Comparison of ENCODE assay signal across 25 mouse cellular contexts in genomic region chr9:103149074-103149799, GRCm38 (mm10). TPM values are rescaled to one million over a fixed set of nuclear protein-coding genes. Genes with fewer than 3 reads are reported as not detected.
DNase-seq lines count a peak whose midpoint lies in the region; ATAC-seq lines count a peak whose summit lies in the region.
"Had no signal": no experiment of that assay in that cellular context is flagged by ENCODE, and none has a peak within 500 bp of the region (broad histone marks: within the 10 kb centered on the region; RNA-seq: fewer than 3 reads in every experiment).

No protein-coding gene starts in this region.

- no peaks in the 10 kb centered on the region for H3K9me3 ChIP-seq in kidney, embryonic 15.5 days (replicated peaks)
- H3K9me3 ChIP-seq: embryonic facial prominence, embryonic 12.5 days; forebrain, embryonic 12.5 days; heart, embryonic 10.5 days; hindbrain, embryonic 13.5 days had no signal

- H3K4me1 ChIP-seq in kidney, embryonic 15.5 days = peaks cover 8% of the 10 kb centered on the region

- H3K27ac ChIP-seq in kidney, embryonic 15.5 days = no peak overlapping the region
- H3K27ac ChIP-seq: embryonic facial prominence, embryonic 12.5 days; forebrain, embryonic 12.5 days; gastrocnemius, adult 2 months; heart, embryonic 10.5 days had no signal

- peak; percentile 21; the same call in 1 of the 2 replicates for ATAC-seq in frontal cortex, adult (ENCODE audit: low TSS enrichment)
- peak; percentile 74 for ATAC-seq in common myeloid progenitor, adult 5-6 weeks (replicated peaks; ENCODE audit: low read depth, poor library complexity, severe bottlenecking)
- peak; percentile 82 for ATAC-seq in megakaryocyte, adult 5-6 weeks (ENCODE audit: poor library complexity, severe bottlenecking)
- no peak for ATAC-seq in kidney, embryonic 15.5 days (replicated peaks; ENCODE audit: low FRiP score)
- ATAC-seq: activated CD4-positive, CD25-positive, alpha-beta regulatory T cell, adult 4 months; forebrain, embryonic 16.5 days; intestine, embryonic 16.5 days; Patski had no signal

- WGBS in kidney, embryonic 15.5 days = 80% methylated on average over 12 of the region's 12 CpGs

- no peak for DNase-seq in frontal cortex, postnatal 36 days (ENCODE audit: low spot score in 2 of 2)
- peak; percentile 56 for DNase-seq in A20 (ENCODE audit: low read depth, low spot score)
- DNase-seq in layer of hippocampus, postnatal 14 days (ENCODE audit: low spot score in 2 of 2) = no peak
- no peak for DNase-seq in cerebellum, adult 11-12 months
- DNase-seq: adrenal gland, postnatal 14 days; cerebellum, adult 9-11 months; cerebellum, postnatal 36 days; gastrocnemius, adult 2 months; gastrocnemius, postnatal 36 days; heart, adult 18-20 months; heart, postnatal 10 days; heart, postnatal 4 days had no signal

- H3K27me3 ChIP-seq in kidney, embryonic 15.5 days = no peaks in the 10 kb centered on the region
- H3K27me3 ChIP-seq: CH12.LX; embryonic facial prominence, embryonic 12.5 days; forebrain, embryonic 12.5 days; hindbrain, embryonic 13.5 days; Patski had no signal

- H3K9ac ChIP-seq in kidney, embryonic 15.5 days = no peak overlapping the region
- H3K9ac ChIP-seq: embryonic facial prominence, embryonic 12.5 days; forebrain, embryonic 12.5 days; hindbrain, embryonic 13.5 days had no signal

- no peak overlapping the region for H3K4me2 ChIP-seq in kidney, embryonic 15.5 days
- H3K4me2 ChIP-seq: embryonic facial prominence, embryonic 12.5 days; forebrain, embryonic 12.5 days; hindbrain, embryonic 13.5 days had no signal

- H3K4me3 ChIP-seq in kidney, embryonic 15.5 days (replicated peaks) = no peak overlapping the region
- H3K4me3 ChIP-seq: embryonic facial prominence, embryonic 12.5 days; forebrain, embryonic 12.5 days; gastrocnemius, adult 2 months; heart, embryonic 10.5 days; hindbrain, embryonic 13.5 days had no signal

- no peaks in the 10 kb centered on the region for H3K36me3 ChIP-seq in kidney, embryonic 15.5 days
- H3K36me3 ChIP-seq: embryonic facial prominence, embryonic 12.5 days; heart, embryonic 10.5 days had no signal

RNA-seq across cellular contexts. Expression of gene Rab6b, which starts 37.6 kb away (rescaled TPM):
- total RNA-seq in common myeloid progenitor, adult 5-6 weeks (2017) = 0.82 and 2.1 TPM in 2 replicates
- total RNA-seq in megakaryocyte, adult 5-6 weeks (2015) = 0.84 and 1.2 TPM in 2 replicates
- total RNA-seq in megakaryocyte, adult 5-6 weeks (2017) = 0.15 and 0.41 TPM in 2 replicates
- 5.2 and 5.3 TPM in 2 replicates for polyA plus RNA-seq in kidney, embryonic 15.5 days (2015; fragmentation: Nextera tagmentation; extraction: Ambion mirVana)
- total RNA-seq in layer of hippocampus, postnatal 14 days (2021) = 100 to 1,000 TPM; 560 to 568 TPM

RNA-seq across cellular contexts. Expression of gene Srprb, which starts 52.7 kb away (rescaled TPM):
- total RNA-seq in common myeloid progenitor, adult 5-6 weeks (2017) = 16.2 and 23.6 TPM in 2 replicates
- total RNA-seq in megakaryocyte, adult 5-6 weeks (2015) = 10.8 and 12.1 TPM in 2 replicates
- total RNA-seq in megakaryocyte, adult 5-6 weeks (2017) = 10.8 and 13.2 TPM in 2 replicates
- polyA plus RNA-seq in kidney, embryonic 15.5 days (2015; fragmentation: Nextera tagmentation; extraction: Ambion mirVana) = 58.7 and 62.9 TPM in 2 replicates
- total RNA-seq in layer of hippocampus, postnatal 14 days (2021) = 10 to 100 TPM; 20.2 to 22.8 TPM

Comparison
In these comparisons a context has a peak if more than half of its experiments do, and no peak if none do; other contexts are left out.
1. RNA of gene Rab6b, which starts 37.6 kb away (total RNA-seq): 560 to 568 TPM in layer of hippocampus, postnatal 14 days; 0.82 to 2.1 TPM in common myeloid progenitor, adult 5-6 weeks and 0.15 to 1.2 TPM in megakaryocyte, adult 5-6 weeks; every median in the first group is over 100 times any median in the second.